Mouse (Mus musculus) midbrain, embryonic 10.5 days (tissue): Measurements from ENCODE around the gene Rbsn. TPM values are rescaled to one million over a fixed set of nuclear protein-coding genes. Genes with fewer than 3 reads are reported as not detected.

Source experiments
- DNase-seq: peaks from one replicate; pipeline ENCODE4 v3.0.0-alpha.2; 2017; ENCODE audit warnings: low spot score
- H3K27ac ChIP-seq: fragments of 300-500 bp; sonication (generic); replicated peaks from 2 replicates; pipeline ENCODE4 v1.5.1; 2016; ENCODE audit warnings: mild to moderate bottlenecking
- H3K27me3 ChIP-seq: fragments of 300-500 bp; sonication (generic); 2 replicates; pipeline ENCODE4 v1.6.1; 2016; ENCODE audit warnings: low read depth, mild to moderate bottlenecking; ENCODE audit not compliant: poor library complexity, severe bottlenecking
- H3K36me3 ChIP-seq: fragments of 300-500 bp; sonication (generic); 2 replicates; pipeline ENCODE4 v1.6.1; 2016; ENCODE audit warnings: mild to moderate bottlenecking, moderate library complexity
- H3K4me1 ChIP-seq: fragments of 300-500 bp; sonication (generic); 2 replicates; pipeline ENCODE4 v1.6.1; 2016
- H3K4me3 ChIP-seq: fragments of 300-500 bp; sonication (generic); 2 replicates; pipeline ENCODE4 v1.5.1; 2016; ENCODE audit warnings: mild to moderate bottlenecking, moderate library complexity
- H3K9me3 ChIP-seq: fragments of 300-500 bp; sonication (generic); replicated peaks from 2 replicates; pipeline ENCODE4 v1.6.1; 2016; ENCODE audit warnings: mild to moderate bottlenecking
- WGBS: fragments of 180-500 bp; shearing (Covaris S2); methylation state at CpG from one replicate; pipeline ENCODE4 v1.1.7; 2016; 5-methylcytosine and 5-hydroxymethylcytosine counted together
- polyA plus RNA-seq: library from polyadenylated mRNA; unstranded; fragments of >200 nt; fragmentation: Nextera tagmentation; extraction: Ambion mirVana; gene quantifications from 2 replicates; pipeline ENCODE4 v1.2.1, GENCODE M21; 2016

Rbsn gene
- polyA plus RNA-seq: 26.5 and 33.1 TPM in 2 replicates

DNA sequence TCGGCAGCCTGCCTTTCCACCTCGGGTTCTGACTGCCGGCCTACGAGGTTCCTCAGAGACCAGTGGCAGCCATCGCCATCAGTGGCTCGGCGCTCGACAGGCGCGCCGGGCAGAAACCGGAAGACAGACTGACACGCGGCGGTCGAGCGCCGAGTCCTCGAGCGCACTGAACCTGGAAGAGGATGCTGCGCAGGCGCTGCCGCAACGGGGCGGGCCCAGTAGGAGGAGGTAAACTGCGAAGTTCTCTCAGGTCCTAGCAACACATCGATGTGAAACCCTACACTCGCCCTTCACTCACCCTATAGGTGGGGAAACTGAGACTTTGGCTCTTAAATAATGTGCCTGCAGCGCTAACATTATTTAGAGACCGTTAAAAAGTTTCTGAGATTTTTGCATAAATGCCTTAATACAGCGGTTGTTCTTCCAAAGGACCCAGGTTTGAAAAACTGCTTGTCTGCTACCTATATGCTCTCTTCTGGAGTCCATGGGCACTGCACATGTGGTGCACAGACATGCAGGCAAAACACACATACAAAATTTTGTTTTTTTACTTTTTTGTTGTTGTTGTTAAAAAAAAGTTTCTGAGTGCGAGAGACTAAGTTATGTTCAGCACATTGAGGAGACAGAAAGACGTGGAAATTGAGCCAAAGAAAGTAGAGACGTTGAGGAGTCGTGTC, at the start of gene Rbsn:
Gene Rbsn, minus strand, starts transcription at position 153 of the 677 bp plus-strand sequence.
- peak within 1 kb of the TSS; percentile 86 for H3K27ac ChIP-seq
- H3K36me3 ChIP-seq: peaks cover 13% of the 10 kb centered on the region
- H3K27me3 ChIP-seq: no peaks in the 10 kb centered on the region
- WGBS: 11% methylated on average over 35 of the region's 35 CpGs
- DNase-seq: peak; percentile 93
- H3K4me3 ChIP-seq: peak within 1 kb of the TSS; percentile 80
- H3K4me1 ChIP-seq: peaks cover 12% of the 10 kb centered on the region
- no peaks in the 10 kb centered on the region for H3K9me3 ChIP-seq

DNA sequence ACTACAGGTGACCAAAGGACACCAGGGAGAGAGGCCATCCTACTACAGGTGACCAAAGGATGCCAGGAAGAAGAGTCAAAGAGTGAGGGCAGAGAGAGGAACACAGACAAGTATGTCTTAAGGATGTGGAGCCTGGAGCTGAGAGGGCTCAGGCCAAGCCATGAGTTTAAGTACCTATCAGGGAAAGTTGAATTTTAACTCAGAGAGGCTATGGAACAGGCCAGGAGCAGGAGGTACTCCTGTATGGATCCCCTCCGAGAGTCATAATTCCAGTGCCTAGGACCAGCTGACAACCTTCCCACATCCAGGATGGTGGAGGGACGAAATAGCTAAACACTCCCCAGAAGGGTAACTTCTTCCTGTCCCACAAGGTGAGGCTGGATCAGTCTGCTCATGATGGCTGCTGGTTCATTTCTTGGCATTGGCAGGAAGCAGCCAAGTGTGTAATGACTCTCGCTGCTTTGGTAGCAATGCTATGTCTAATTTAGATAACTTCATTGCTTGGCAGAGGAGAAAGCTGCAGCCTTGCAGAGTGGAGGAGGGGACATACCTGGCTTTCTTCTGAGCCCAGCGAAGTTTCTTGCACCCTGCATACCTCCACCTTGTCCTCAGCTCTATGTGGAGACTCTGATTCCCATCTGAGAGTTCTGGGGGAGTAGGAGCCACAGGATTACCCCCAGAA, 46.6 kb upstream of the Rbsn start:
- DNase-seq: no peak
- Histone ChIP-seq H3K36me3 (no peaks in the 10 kb centered on the region), H3K4me3 (no peak overlapping the region), H3K4me1 (no peaks in the 10 kb centered on the region), H3K9me3 (no peaks in the 10 kb centered on the region), H3K27ac (no peak overlapping the region), H3K27me3 (no peaks in the 10 kb centered on the region)
- 65% methylated on average over 4 of the region's 4 CpGs for WGBS

DNA sequence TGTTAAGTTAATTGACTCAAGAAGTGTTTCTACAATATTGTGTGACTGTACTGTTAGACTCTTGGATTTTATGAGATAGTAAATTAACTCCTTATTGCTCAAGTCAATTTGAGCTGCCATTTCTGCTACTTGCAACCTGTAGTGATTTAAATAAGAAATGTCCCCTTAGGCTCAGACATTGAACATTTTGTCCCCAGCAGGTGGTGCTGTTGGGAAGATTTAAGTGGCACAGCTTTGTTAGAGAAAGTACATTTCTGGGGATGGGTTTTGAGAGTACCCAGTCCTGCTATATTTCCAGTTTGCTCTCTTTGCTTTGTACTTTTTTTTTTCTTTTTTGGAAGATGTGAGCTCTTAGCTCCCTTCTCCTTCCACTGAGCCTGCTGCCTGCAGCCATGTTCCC, 40.6 kb upstream of the Rbsn start:
- peaks cover 6% of the 10 kb centered on the region; the same call in 1 of the 2 replicates for H3K9me3 ChIP-seq
- H3K4me3 ChIP-seq: no peak overlapping the region
- no peaks in the 10 kb centered on the region for H3K27me3 ChIP-seq
- no peak overlapping the region for H3K27ac ChIP-seq
- H3K36me3 ChIP-seq: no peaks in the 10 kb centered on the region
- no peak for DNase-seq
- H3K4me1 ChIP-seq: no peaks in the 10 kb centered on the region

DNA sequence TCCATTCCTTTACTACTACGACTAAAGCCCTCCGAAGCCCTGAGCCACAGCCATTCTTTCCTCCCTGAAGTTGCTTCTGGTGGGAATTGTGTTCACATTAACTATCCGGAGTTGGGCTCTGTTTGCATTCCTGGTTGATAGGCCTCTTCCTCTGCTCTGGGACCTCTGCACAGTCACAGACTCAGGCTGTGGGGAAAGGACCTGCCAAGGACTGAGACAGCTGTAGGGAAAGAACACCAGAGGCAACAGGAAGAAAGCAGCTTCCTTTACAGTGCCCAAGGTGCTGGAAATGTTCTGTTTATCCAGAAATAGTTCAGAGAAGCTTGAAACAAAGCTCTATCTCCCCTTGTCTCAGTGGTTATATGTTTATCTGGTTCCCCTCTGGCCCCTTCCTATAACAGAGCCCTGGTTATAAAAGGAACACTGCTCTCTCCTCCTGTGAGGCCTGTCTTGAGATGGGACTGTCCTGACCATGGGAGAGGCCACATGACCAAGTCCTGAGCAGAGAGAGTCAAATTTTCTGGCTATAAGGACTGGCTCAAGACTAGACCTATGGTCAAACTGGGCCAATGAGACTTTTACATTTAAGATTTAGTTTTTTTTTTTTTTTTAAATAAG, 38.6 kb upstream of the Rbsn start:
- peaks cover 6% of the 10 kb centered on the region for H3K27me3 ChIP-seq
- H3K36me3 ChIP-seq: no peaks in the 10 kb centered on the region
- WGBS: 77% methylated on average over 3 of the region's 3 CpGs
- peaks cover 6% of the 10 kb centered on the region; the same call in 1 of the 2 replicates for H3K9me3 ChIP-seq
- no peak overlapping the region for H3K27ac ChIP-seq
- peaks cover under 1% of the 10 kb centered on the region for H3K4me1 ChIP-seq
- DNase-seq: no peak
- no peak overlapping the region for H3K4me3 ChIP-seq

DNA sequence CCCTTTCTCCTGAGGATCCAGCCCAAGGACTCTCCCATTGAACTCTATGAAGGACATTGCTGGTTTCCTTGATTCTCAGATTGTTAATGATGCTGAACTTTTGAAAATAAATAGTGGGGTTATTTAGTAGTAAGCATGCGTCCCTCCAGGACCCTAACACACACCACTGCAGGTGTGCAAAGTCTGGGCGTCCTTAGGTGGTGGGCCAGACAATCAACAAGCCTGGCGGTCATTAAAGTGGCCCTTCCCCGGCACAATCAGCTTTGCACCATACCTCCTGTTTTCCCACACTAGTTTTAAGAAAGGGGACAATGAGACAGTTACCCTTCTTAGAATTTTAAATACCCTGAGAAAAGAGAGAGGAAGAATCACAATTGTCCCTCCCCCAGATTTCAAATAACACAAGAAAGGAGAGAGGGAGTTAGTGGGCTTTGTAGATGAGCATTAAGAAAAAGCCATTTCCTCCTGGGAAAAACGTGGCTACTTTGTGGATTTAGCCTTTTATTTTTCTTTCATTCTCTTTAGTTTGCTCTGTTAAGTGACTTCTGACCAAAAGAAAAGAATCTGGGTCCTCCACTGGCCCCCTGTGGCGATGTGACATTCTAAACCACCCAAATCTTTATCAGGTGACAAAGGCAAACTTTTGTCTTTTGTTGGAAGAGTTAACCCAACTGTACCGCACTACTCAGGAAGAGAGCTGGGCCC, 32.6 kb upstream of the Rbsn start:
- Histone ChIP-seq H3K4me3 (no peak overlapping the region), H3K9me3 (no peaks in the 10 kb centered on the region), H3K36me3 (no peaks in the 10 kb centered on the region), H3K27ac (peak overlapping the region; percentile 46; the same call in 1 of the 2 replicates), H3K4me1 (peaks cover 51% of the 10 kb centered on the region), H3K27me3 (peaks cover 63% of the 10 kb centered on the region)
- WGBS: 6% methylated on average over 7 of the region's 7 CpGs
- no peak for DNase-seq

DNA sequence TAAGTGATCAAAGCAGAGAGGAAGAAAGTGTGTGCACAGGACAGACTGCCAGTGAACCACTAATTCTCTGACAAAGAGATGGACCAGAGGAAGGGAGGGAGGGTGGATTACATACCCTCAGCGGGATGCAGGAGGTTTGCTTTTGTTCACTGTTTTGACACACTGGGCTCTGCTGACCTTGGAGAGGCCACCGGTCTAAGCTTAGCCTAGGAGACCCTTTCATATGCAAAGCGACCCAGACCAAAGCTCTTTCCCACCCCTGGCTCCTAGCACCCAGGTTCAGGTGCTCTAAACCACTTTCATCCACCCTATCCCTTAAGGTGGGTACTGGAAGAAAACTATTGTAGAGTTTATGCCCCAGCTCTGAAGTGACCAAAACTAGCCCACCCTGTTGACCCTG, 31.6 kb upstream of the Rbsn start:
- H3K4me3 ChIP-seq: no peak overlapping the region
- WGBS: 4% methylated on average over 3 of the region's 3 CpGs
- no peaks in the 10 kb centered on the region for H3K9me3 ChIP-seq
- peaks cover 68% of the 10 kb centered on the region for H3K27me3 ChIP-seq
- peaks cover 55% of the 10 kb centered on the region for H3K4me1 ChIP-seq
- no peaks in the 10 kb centered on the region for H3K36me3 ChIP-seq
- peak overlapping the region; percentile 46; the same call in 1 of the 2 replicates for H3K27ac ChIP-seq
- peak; percentile 66 for DNase-seq

DNA sequence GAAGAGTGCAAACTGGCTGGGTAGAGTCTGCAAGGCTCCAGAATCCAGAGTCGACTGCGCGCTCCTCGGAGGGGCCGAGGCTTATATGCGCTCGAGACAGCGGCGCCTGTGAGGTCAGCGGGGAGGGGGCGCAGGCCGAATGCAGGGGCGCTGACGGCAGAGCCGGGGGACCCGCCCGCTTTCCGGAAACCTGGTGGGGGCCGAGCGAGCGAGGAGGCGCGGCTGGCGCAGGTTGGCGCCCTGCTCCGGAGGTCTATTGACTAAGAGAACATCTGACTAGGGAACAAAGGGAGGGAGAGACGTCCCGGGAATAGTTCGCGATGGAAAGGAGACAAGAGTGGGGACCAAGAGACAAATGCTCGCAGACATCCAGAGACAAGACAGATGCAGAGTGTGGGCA, 29.9 kb upstream of the Rbsn start, which contains the start of gene Trh:
Gene Trh, minus strand, starts transcription at position 60 of the 400 bp plus-strand sequence.
- H3K27me3 ChIP-seq: peaks cover 68% of the 10 kb centered on the region
- under 1% methylated on average over 31 of the region's 31 CpGs for WGBS

DNA sequence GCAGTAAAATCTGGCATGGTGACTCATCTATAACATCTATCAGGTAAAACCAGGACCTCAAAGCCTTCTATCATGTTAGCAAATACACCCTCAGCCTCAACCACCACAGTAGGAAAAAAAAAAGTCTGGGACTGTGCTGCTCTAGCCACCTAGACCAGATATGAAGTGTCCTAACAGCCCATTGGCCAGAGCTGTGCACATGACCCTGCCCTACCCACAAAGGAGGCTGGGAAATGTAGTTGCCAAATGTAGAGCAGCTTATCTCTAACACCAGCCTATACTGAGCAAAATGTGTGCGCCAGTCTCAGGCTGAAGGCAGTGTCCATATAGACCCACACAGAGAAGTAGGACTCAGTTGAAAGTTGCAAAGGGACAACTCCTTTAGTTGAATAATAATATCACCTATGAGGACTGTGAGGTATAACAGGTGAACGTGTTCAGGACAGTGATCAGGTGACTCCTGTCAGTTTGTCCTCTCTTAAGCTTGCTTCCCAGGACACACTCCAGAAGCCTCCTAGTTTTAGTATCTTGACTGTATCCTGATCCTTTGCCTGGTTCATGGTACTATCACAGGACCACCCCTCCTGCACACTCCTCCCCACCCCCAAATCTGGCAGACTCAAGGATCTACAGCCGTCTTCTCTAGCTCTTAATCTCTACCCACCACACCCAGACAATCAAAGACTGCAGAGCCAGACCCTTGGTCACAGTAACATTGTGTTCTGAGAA, 26.6 kb upstream of the Rbsn start:
- no peak overlapping the region for H3K4me3 ChIP-seq
- H3K9me3 ChIP-seq: no peaks in the 10 kb centered on the region
- no peaks in the 10 kb centered on the region for H3K36me3 ChIP-seq
- H3K27ac ChIP-seq: no peak overlapping the region
- H3K27me3 ChIP-seq: peaks cover 44% of the 10 kb centered on the region
- peak; percentile 34 for DNase-seq
- H3K4me1 ChIP-seq: peaks cover 33% of the 10 kb centered on the region
- WGBS: 60% methylated on average over 3 of the region's 3 CpGs

More for the DNA sequence above, 29.9 kb upstream of the Rbsn start, which contains the start of gene Trh:
- peak; percentile 47 for DNase-seq
- H3K4me1 ChIP-seq: peaks cover 55% of the 10 kb centered on the region
- H3K9me3 ChIP-seq: no peaks in the 10 kb centered on the region
- H3K27ac ChIP-seq: peak within 1 kb of the TSS; percentile 81
- H3K4me3 ChIP-seq: peak within 1 kb of the TSS; percentile 56
- H3K36me3 ChIP-seq: no peaks in the 10 kb centered on the region

DNA sequence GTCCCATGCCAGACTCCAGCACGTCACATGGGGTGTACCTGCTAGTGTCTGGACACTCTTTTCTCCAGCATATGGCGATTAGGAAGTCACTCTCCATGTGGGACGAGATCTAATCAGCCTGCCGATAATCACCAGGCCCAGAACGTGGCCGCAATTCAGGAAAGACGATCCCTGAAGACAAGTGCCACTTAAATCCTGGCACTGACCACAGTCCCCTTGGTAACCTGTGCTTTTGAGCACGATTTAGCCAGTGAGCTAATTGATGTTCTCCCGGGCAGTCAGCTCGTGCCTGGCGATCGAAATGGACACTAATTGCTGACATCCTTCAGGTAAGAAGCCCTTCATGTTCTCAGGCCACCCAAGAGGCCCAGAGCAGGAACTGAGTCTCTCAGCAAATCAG, 20.3 kb upstream of the Rbsn start:
- no peak overlapping the region for H3K27ac ChIP-seq
- no peaks in the 10 kb centered on the region for H3K9me3 ChIP-seq
- no peak overlapping the region for H3K4me3 ChIP-seq
- WGBS: 82% methylated on average over 12 of the region's 12 CpGs
- no peaks in the 10 kb centered on the region for H3K36me3 ChIP-seq
- H3K27me3 ChIP-seq: no peaks in the 10 kb centered on the region; the same call in 1 of the 2 replicates
- no peaks in the 10 kb centered on the region for H3K4me1 ChIP-seq
- no peak for DNase-seq

DNA sequence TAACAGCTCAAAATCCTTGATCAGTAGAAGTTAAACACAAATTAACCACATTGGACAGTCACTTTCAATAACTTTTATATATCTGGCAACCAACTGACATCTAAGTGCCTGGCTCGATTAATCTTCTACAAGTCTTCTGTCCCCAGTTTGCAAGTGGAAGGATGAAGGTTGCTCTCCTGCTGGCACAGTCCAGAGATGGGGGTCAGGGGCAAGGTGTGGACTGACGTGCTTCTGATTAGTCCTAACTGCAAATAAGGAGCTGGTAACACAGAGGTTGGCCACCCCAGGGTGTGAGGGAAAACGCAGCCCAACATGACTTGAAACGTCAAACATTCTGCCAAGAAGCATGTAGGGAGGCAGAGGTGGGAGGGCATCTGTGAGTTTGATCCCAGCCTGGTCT, 17.0 kb upstream of the Rbsn start:
- no peaks in the 10 kb centered on the region for H3K36me3 ChIP-seq
- no peak overlapping the region for H3K27ac ChIP-seq
- H3K9me3 ChIP-seq: no peaks in the 10 kb centered on the region
- DNase-seq: no peak
- no peaks in the 10 kb centered on the region for H3K4me1 ChIP-seq
- no peaks in the 10 kb centered on the region for H3K27me3 ChIP-seq
- H3K4me3 ChIP-seq: no peak overlapping the region
- 82% methylated on average over 4 of the region's 4 CpGs for WGBS

DNA sequence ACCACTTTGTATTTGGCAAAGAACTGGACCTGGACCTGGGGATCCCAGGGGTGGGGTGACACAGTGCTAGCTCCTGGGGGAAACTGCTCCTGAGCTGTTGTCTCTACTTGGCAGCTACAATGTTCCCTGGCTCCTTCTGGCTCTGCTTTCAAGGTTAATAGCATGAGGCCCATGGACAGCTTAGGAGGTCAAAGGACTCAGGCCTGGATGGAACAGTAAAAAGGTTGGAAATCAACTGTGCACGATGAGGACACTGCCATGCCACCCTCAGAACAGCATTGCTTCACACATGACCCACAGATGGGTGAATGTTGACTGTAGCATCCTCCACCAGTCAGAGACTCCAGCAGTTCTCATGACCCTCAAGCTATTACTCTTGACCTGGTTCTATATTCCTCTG, 16.6 kb upstream of the Rbsn start:
- no peaks in the 10 kb centered on the region for H3K9me3 ChIP-seq
- no peaks in the 10 kb centered on the region for H3K36me3 ChIP-seq
- H3K27ac ChIP-seq: no peak overlapping the region
- H3K4me1 ChIP-seq: no peaks in the 10 kb centered on the region
- DNase-seq: no peak
- no peaks in the 10 kb centered on the region for H3K27me3 ChIP-seq
- WGBS: 84% methylated on average over 1 of the region's 1 CpGs
- no peak overlapping the region for H3K4me3 ChIP-seq

DNA sequence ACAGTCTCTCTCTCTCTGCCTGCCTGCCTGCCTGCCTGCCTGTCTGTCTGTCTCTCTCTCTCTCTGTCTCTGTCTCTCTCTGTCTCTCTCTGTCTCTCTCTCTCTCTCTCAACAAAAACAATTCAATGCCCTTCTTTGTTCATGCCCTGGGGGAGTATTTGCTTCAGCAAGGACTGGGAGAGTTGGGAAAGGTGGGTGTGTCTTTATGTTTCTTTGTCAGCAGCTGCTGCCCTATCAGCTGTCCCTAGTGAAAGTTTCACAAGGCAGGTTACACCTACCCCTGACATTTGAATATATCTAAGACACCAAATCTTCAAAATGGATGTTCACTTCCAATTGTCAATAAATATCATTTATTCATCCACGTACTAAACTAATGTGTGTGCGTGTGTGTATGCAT, 14.9 kb upstream of the Rbsn start:
- 86% methylated on average over 2 of the region's 2 CpGs for WGBS
- Histone ChIP-seq H3K4me3 (no peak overlapping the region), H3K27me3 (no peaks in the 10 kb centered on the region), H3K9me3 (no peaks in the 10 kb centered on the region), H3K27ac (no peak overlapping the region), H3K36me3 (no peaks in the 10 kb centered on the region), H3K4me1 (no peaks in the 10 kb centered on the region)
- no peak for DNase-seq
